Mouse (Mus musculus): ENCODE results near the gene Hsph1. TPM values are rescaled to one million over a fixed set of nuclear protein-coding genes. Genes with fewer than 3 reads are reported as not detected.
A peak's percentile ranks its signal among the peaks of the same experiment; 100 is the strongest.

The Hsph1 gene
- polyA plus RNA-seq, 1 experiment from 2014 or later, result 59.0 TPM

GRCm38 (mm10) chr5:149658741-149659413 is 22.7 kb upstream of the Hsph1 start:
- Histone ChIP-seq H3K4me1 (no peaks in the 10 kb centered on the region), H3K36me3 (no peaks in the 10 kb centered on the region), H3K4me2 (replicated peaks) (no peak overlapping the region), H3K9ac (no peak overlapping the region), H3K27ac (replicated peaks) (no peak overlapping the region), H3K27me3 (no peaks in the 10 kb centered on the region), H3K4me3 (replicated peaks) (no peak overlapping the region), H3K9me3 (replicated peaks) (no peaks in the 10 kb centered on the region)
- no peak for ATAC-seq (ENCODE audit: insufficient number of reproducible peaks, low FRiP score, low TSS enrichment, low read depth)
- 72% methylated on average over 9 of the region's 9 CpGs for WGBS

- Histone ChIP-seq H3K4me2 (replicated peaks) (no peak overlapping the region), H3K4me3 (replicated peaks) (no peak overlapping the region), H3K27ac (replicated peaks) (no peak overlapping the region), H3K27me3 (no peaks in the 10 kb centered on the region), H3K36me3 (no peaks in the 10 kb centered on the region), H3K9me3 (replicated peaks) (no peaks in the 10 kb centered on the region), H3K4me1 (no peaks in the 10 kb centered on the region), H3K9ac (no peak overlapping the region)
- WGBS, result 63% methylated on average over 3 of the region's 3 CpGs
- ATAC-seq (ENCODE audit: insufficient number of reproducible peaks, low FRiP score, low TSS enrichment, low read depth), result no peak
Measured at GRCm38 (mm10) chr5:149658022-149658421, 21.8 kb upstream of the Hsph1 start.

GRCm38 (mm10) chr5:149655636-149656035 is 19.5 kb upstream of the Hsph1 start:
- H3K27me3 ChIP-seq, result no peaks in the 10 kb centered on the region
- no peak overlapping the region for H3K9ac ChIP-seq
- H3K4me2 ChIP-seq (replicated peaks), result no peak overlapping the region
- H3K36me3 ChIP-seq, result no peaks in the 10 kb centered on the region
- WGBS, result 75% methylated on average over 9 of the region's 9 CpGs
- H3K4me1 ChIP-seq, result no peaks in the 10 kb centered on the region
- H3K9me3 ChIP-seq (replicated peaks), result no peaks in the 10 kb centered on the region
- H3K27ac ChIP-seq (replicated peaks), result no peak overlapping the region
- H3K4me3 ChIP-seq (replicated peaks), result no peak overlapping the region
- ATAC-seq (ENCODE audit: insufficient number of reproducible peaks, low FRiP score, low TSS enrichment, low read depth), result no peak

GRCm38 (mm10) chr5:149650179-149650553 is 14.0 kb upstream of the Hsph1 start:
- Histone ChIP-seq H3K4me1 (no peaks in the 10 kb centered on the region), H3K36me3 (no peaks in the 10 kb centered on the region), H3K4me3 (replicated peaks) (no peak overlapping the region), H3K27ac (replicated peaks) (no peak overlapping the region), H3K27me3 (no peaks in the 10 kb centered on the region), H3K4me2 (replicated peaks) (no peak overlapping the region), H3K9ac (no peak overlapping the region), H3K9me3 (replicated peaks) (no peaks in the 10 kb centered on the region)
- ATAC-seq (ENCODE audit: insufficient number of reproducible peaks, low FRiP score, low TSS enrichment, low read depth), result no peak
- 62% methylated on average over 4 of the region's 4 CpGs for WGBS

GRCm38 (mm10) chr5:149649499-149650178 is 13.5 kb upstream of the Hsph1 start:
- 82% methylated on average over 14 of the region's 14 CpGs for WGBS
- no peaks in the 10 kb centered on the region for H3K4me1 ChIP-seq
- no peaks in the 10 kb centered on the region for H3K27me3 ChIP-seq
- no peak overlapping the region for H3K4me3 ChIP-seq (replicated peaks)
- no peak overlapping the region for H3K27ac ChIP-seq (replicated peaks)
- no peak for ATAC-seq (ENCODE audit: insufficient number of reproducible peaks, low FRiP score, low TSS enrichment, low read depth)
- H3K9me3 ChIP-seq (replicated peaks), result no peaks in the 10 kb centered on the region
- H3K4me2 ChIP-seq (replicated peaks), result no peak overlapping the region
- H3K36me3 ChIP-seq, result no peaks in the 10 kb centered on the region
- no peak overlapping the region for H3K9ac ChIP-seq

- ATAC-seq (ENCODE audit: insufficient number of reproducible peaks, low FRiP score, low TSS enrichment, low read depth), result no peak
- Histone ChIP-seq H3K4me3 (replicated peaks) (no peak overlapping the region), H3K9me3 (replicated peaks) (no peaks in the 10 kb centered on the region), H3K4me2 (replicated peaks) (no peak overlapping the region), H3K27ac (replicated peaks) (no peak overlapping the region), H3K4me1 (no peaks in the 10 kb centered on the region), H3K27me3 (no peaks in the 10 kb centered on the region), H3K9ac (no peak overlapping the region), H3K36me3 (no peaks in the 10 kb centered on the region)
- 77% methylated on average over 6 of the region's 6 CpGs for WGBS
Measured at GRCm38 (mm10) chr5:149648895-149649406, 12.8 kb upstream of the Hsph1 start.

GRCm38 (mm10) chr5:149648196-149648595 is 12.0 kb upstream of the Hsph1 start:
- no peak overlapping the region for H3K4me3 ChIP-seq (replicated peaks)
- no peaks in the 10 kb centered on the region for H3K27me3 ChIP-seq
- H3K9me3 ChIP-seq (replicated peaks), result no peaks in the 10 kb centered on the region
- WGBS, result 65% methylated on average over 4 of the region's 4 CpGs
- H3K9ac ChIP-seq, result no peak overlapping the region
- ATAC-seq (ENCODE audit: insufficient number of reproducible peaks, low FRiP score, low TSS enrichment, low read depth), result no peak
- H3K4me1 ChIP-seq, result no peaks in the 10 kb centered on the region
- H3K36me3 ChIP-seq, result no peaks in the 10 kb centered on the region
- no peak overlapping the region for H3K4me2 ChIP-seq (replicated peaks)
- no peak overlapping the region for H3K27ac ChIP-seq (replicated peaks)

GRCm38 (mm10) chr5:149647367-149648115 is 11.4 kb upstream of the Hsph1 start:
- Histone ChIP-seq H3K36me3 (no peaks in the 10 kb centered on the region), H3K27ac (replicated peaks) (no peak overlapping the region), H3K27me3 (no peaks in the 10 kb centered on the region), H3K4me1 (no peaks in the 10 kb centered on the region), H3K9ac (no peak overlapping the region), H3K9me3 (replicated peaks) (no peaks in the 10 kb centered on the region), H3K4me3 (replicated peaks) (no peak overlapping the region), H3K4me2 (replicated peaks) (no peak overlapping the region)
- WGBS, result 62% methylated on average over 8 of the region's 8 CpGs
- no peak for ATAC-seq (ENCODE audit: insufficient number of reproducible peaks, low FRiP score, low TSS enrichment, low read depth)

GRCm38 (mm10) chr5:149642783-149643509 is 6.8 kb upstream of the Hsph1 start:
- Histone ChIP-seq H3K27me3 (no peaks in the 10 kb centered on the region), H3K4me1 (no peaks in the 10 kb centered on the region), H3K27ac (replicated peaks) (no peak overlapping the region), H3K9ac (no peak overlapping the region), H3K36me3 (no peaks in the 10 kb centered on the region), H3K9me3 (replicated peaks) (no peaks in the 10 kb centered on the region), H3K4me2 (replicated peaks) (no peak overlapping the region), H3K4me3 (replicated peaks) (no peak overlapping the region)
- whole genome bisulfite sequencing, result 75% methylated on average over 11 of the region's 11 CpGs
- no peak for ATAC-seq (ENCODE audit: insufficient number of reproducible peaks, low FRiP score, low TSS enrichment, low read depth)

- H3K4me1 ChIP-seq, result no peaks in the 10 kb centered on the region
- H3K4me2 ChIP-seq (replicated peaks), result no peak overlapping the region
- H3K9me3 ChIP-seq (replicated peaks), result no peaks in the 10 kb centered on the region
- H3K27me3 ChIP-seq, result no peaks in the 10 kb centered on the region
- no peak overlapping the region for H3K27ac ChIP-seq (replicated peaks)
- no peak overlapping the region for H3K4me3 ChIP-seq (replicated peaks)
- H3K36me3 ChIP-seq, result no peaks in the 10 kb centered on the region
- ATAC-seq (ENCODE audit: insufficient number of reproducible peaks, low FRiP score, low TSS enrichment, low read depth), result peak; percentile 29; the same call in 1 of the 2 replicates
- 48% methylated on average over 6 of the region's 6 CpGs for WGBS
- H3K9ac ChIP-seq, result no peak overlapping the region
Measured at GRCm38 (mm10) chr5:149642366-149642765, 6.2 kb upstream of the Hsph1 start.

Measured in embryonic facial prominence, embryonic 15.5 days (tissue).